Mouse (Mus musculus) thymus, adult 18-20 months (tissue): ENCODE results near the gene Olfr20.
"Not testable (repeated sequence)": the region's sequence is repeated elsewhere in the genome, so short reads cannot be mapped to it uniquely, and the experiment has no call there.

Experiments
- DNase-seq, 2 experiments: peaks; one replicate each; pipeline ENCODE4 v3.0.0; 2022; ENCODE audit warnings: mixed read lengths in 2 of 2

The Olfr20 gene

GRCm38 (mm10) chr11:73350483-73350882, at the start of gene Olfr20:
Olfr20 (plus strand) TSS chr11:73350783.
- no peak for DNase-seq

DNA sequence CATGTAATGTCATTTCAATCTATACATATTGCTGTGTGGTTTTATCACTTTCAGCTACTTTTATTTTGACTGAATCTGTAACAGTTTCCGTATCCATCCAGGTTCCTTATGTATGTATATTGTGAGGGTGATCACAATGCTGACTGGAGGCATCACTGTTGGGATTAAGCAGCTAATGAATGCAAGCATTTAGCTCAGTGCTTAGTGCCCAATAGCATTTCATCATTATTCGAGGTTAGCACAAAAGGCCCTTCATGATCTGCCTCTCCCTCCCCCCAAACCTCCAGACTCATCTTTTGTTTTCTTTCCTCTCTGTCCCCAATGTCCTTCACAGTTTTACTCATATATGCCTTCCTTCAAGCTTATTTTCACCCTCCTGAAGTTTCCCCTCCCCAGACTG, 47.5 kb upstream of the Olfr20 start:
- no peak for DNase-seq

DNA sequence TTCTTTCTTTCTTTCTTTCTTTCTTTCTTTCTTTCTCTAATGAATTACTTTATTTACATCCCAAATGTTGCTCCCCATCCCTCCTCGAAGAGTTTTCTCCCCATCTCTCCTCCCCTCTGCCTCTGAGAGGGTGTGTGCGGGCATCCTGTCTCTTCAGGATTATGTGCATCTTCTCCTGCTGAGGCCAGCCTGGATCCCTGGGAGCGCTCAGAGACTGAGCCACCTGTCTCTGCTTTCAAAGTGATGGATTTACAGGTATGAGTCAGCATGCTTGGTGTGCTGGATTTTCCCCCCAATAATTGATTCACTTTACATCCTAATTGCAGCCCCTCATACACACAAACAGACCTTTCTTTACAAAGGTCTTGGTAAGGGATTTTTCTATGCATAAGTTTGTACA, 34.6 kb upstream of the Olfr20 start:
- no peak for DNase-seq

GRCm38 (mm10) chr11:73318581-73318980, 32.0 kb upstream of the Olfr20 start:
- DNase-seq, result not testable (repeated sequence)

DNA sequence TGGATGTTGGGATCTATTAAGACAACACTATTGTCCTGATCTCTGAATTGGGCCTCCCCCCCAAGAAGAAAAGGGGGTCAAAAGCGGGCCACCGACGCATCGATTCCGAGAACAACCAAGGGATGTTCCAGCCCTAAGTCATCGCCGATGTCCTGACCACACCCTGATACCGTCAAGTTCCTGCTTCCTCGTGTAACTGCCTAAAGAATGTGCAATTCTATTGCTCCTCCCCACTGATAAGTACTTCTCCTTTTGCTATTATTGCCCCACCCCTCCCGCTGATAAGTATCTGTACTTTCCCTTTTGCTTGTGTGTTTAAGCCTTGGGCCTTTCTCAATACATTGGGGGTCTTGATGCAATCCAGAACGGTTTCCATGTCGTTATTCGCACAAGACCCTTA, 29.5 kb upstream of the Olfr20 start:
- not testable (repeated sequence) for DNase-seq

DNA sequence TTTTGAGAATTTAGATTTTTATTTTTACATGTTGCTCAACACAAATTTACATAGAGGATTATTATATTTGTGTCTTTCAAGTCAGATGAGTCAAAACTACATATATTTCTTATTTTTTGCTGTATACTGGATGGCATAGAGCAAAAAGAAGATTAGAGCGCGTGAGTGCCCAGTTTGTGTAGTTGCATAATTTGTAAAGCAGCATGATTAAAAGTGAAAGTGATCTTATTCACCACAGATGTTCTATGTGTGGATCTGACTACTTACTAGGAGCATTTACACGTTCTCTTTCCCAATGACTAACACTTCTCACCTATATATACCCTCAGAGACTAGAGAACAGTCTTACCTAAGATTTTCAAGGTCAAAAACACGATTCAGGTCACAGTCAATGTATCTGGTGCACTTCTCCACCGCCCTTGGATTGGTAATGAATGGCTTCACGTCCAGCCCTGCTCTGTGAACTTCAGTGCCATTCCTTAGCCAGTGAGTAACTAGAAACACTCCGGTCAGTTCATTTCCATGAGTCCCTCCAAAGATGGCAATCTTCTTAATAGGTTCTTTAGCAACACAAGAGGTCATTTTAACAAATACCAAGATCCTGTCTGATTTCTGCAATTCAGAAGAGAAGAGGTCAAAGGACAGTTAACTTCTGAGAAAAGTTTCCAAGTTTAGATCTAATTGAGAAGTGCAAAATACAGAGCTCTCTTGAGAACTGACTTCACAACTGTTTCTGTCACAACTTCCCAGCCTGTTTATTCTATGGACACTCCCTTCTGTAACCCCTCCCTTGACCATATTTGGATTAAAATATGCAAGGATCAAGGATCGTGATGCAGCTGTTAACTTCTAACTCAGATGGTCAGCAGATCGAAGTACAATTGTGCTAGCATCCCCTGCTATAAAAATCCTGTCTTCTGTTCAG, 26.4 kb upstream of the Olfr20 start:
- no peak for DNase-seq

- DNase-seq, result no peak
Measured at GRCm38 (mm10) chr11:73326485-73326886, 24.1 kb upstream of the Olfr20 start.

- DNase-seq, result no peak
Measured at GRCm38 (mm10) chr11:73327361-73327760, 23.2 kb upstream of the Olfr20 start.

DNA sequence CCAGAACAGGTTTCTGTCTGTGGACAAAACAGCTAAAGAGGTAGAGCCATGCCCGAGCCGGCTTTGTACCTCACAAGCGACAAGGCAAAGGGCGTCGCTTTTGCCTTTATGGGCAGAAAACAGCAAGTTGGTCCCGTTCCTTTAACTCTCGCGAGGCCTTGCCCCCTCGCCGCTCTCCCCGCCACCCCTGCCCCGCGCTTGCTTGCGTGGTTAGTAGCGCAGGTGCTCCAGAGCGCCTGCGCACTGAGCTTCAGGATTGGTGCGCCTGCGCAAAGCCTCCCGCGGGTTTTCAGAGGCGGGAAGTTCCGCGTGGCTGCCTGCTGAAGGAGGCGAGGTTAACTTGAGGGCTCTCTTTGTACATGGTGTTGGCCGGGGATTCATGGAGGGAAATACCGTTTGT, 21.1 kb upstream of the Olfr20 start, which contains the start of the genes Aspa, Gm49340 and Spata22:
Gene Aspa, minus strand, starts transcription at position 155 of the 400 bp plus-strand sequence.
Gene Gm49340, plus strand, starts transcription at position 300 of the 400 bp plus-strand sequence.
Gene Spata22, plus strand, starts transcription at position 300 of the 400 bp plus-strand sequence.
- DNase-seq, result no peak

DNA sequence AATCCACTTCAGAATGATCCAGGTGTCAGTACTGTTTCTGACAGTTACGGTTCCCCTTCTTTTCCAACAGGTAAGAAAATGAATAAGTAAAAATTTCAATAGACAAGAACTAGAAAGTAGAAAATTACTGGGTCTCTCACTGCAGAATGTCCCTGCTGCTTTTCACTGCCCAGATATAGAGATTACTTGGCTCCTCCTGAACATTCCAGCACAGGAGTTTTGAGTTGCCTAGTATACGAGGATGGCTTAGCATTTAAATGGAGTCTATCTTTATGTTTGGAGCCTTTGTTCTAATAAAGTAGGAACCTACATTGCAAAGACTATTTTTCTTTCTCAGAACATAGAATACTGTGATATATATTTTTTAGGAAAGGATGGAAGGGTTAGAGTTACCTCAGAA, 17.2 kb upstream of the Olfr20 start:
- no peak for DNase-seq

- DNase-seq, result no peak
Measured at GRCm38 (mm10) chr11:73336919-73337318, 13.7 kb upstream of the Olfr20 start.

DNA sequence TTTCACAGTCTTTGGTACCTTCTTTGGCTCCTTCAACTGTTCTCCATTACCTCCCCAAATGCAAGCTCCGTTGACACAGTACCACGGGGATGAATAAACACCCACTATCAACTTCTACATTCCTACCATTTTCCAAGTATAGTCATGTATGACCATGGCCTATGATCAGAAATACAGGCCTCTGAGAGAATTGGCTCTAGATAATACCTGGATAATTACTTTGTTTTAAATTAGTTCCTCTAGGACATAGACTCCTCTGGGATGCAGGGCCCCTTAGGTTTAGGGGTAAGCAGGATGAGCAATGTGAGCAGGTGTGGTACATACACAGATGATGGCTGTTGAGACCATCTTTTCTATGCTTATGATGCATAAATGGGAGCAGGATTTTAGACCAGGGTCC, 20.4 kb downstream of the Olfr20 start, which contains the start of gene Olfr376:
Gene Olfr376, plus strand, starts transcription at position 301 of the 400 bp plus-strand sequence.
- DNase-seq, result no peak

- DNase-seq, result no peak
Measured at GRCm38 (mm10) chr11:73395374-73395773, 44.8 kb downstream of the Olfr20 start.

DNA sequence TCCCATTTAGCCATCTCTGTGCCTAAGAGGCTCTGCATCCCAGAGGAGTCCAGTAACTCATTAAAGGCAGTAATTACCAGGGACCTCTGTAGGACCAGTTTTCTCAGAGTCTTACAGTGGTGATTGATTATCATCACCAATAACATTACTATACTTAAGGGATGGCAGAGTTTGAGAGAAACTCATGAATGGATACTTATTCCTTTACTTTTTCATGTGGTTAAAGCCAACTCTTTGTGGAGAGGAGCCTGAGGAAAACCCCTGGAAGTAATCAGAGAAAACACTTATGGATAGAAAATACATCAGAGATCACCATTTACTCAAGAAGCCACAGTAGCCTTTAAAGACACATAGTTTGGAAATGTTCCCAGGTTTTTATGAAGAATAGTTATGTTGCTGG, 48.9 kb downstream of the Olfr20 start, which contains the start of gene Olfr1:
Gene Olfr1, minus strand, starts transcription at position 101 of the 400 bp plus-strand sequence.
- no peak for DNase-seq
